Mouse (Mus musculus) neural tube, embryonic 14.5 days (tissue): ENCODE measurements around the gene Tnfrsf21. TPM values are rescaled to one million over a fixed set of nuclear protein-coding genes. Genes with fewer than 3 reads are reported as not detected.

Experiments
- polyA plus RNA-seq: library from polyadenylated mRNA; unstranded; fragments of >200 nt; fragmentation: Nextera tagmentation; extraction: Ambion mirVana; gene quantifications from 2 replicates; pipeline ENCODE4 v1.2.1, GENCODE M21; 2014

Gene Tnfrsf21
- polyA plus RNA-seq, 1 experiment from 2014 or later = 82.6 TPM

Other genes with a start within 250 kb of the Tnfrsf21 start
- gene Cd2ap, start 139.9 kb upstream of the Tnfrsf21 start, polyA plus RNA-seq = 13.4 and 13.7 TPM in 2 replicates